8 mouse cellular contexts compared by ENCODE assay signal in genomic region chr15:97964836-97965187, GRCm38 (mm10). TPM values are rescaled to one million over a fixed set of nuclear protein-coding genes. Genes with fewer than 3 reads are reported as not detected.
DNase-seq lines count a peak whose midpoint lies in the region; ATAC-seq lines count a peak whose summit lies in the region.

No protein-coding gene starts in this region.

- ATAC-seq in megakaryocyte, adult 5-6 weeks (ENCODE audit: poor library complexity, severe bottlenecking) = no peak
- no peak for ATAC-seq in embryonic facial prominence, embryonic 11.5 days (replicated peaks; ENCODE audit: insufficient number of reproducible peaks, low FRiP score, low TSS enrichment, low read depth)
- peak; percentile 7; the same call in 1 of the 2 replicates for ATAC-seq in stomach, embryonic 14.5 days (ENCODE audit: insufficient number of reproducible peaks, insufficient read depth, low FRiP score, low read depth)

- peaks cover 14% of the 10 kb centered on the region for H3K4me1 ChIP-seq in megakaryocyte, embryonic 14.5 days
- H3K4me1 ChIP-seq in embryonic facial prominence, embryonic 11.5 days (ENCODE audit: control insufficient read depth, insufficient read depth, low read length) = no peaks in the 10 kb centered on the region
- H3K4me1 ChIP-seq in limb, embryonic 10.5 days = peaks cover 18% of the 10 kb centered on the region
- H3K4me1 ChIP-seq in stomach, embryonic 14.5 days (ENCODE audit: control insufficient read depth, insufficient read depth, low read length) = peaks cover 5% of the 10 kb centered on the region; the same call in 1 of the 2 replicates

- no peak for DNase-seq in embryonic facial prominence, embryonic 11.5 days (ENCODE audit: low spot score)
- DNase-seq in limb, embryonic 10.5 days (ENCODE audit: low spot score) = no peak
- no peak for DNase-seq in left cerebral cortex, postnatal 25 days (ENCODE audit: low spot score in 2 of 2)
- no peak for DNase-seq in embryo, embryonic 9.5 days (ENCODE audit: extremely low spot score)
- no peak for DNase-seq in ovary, adult 18-20 months (ENCODE audit: low spot score)

- no peaks in the 10 kb centered on the region for H3K9me3 ChIP-seq in megakaryocyte, embryonic 14.5 days
- H3K9me3 ChIP-seq in embryonic facial prominence, embryonic 11.5 days (replicated peaks; ENCODE audit: control insufficient read depth, low read length) = no peaks in the 10 kb centered on the region
- H3K9me3 ChIP-seq in limb, embryonic 10.5 days (replicated peaks) = no peaks in the 10 kb centered on the region
- H3K9me3 ChIP-seq in stomach, embryonic 14.5 days (ENCODE audit: control insufficient read depth, low read depth, low read length) = no peaks in the 10 kb centered on the region

- H3K27me3 ChIP-seq in megakaryocyte, embryonic 14.5 days (replicated peaks) = no peaks in the 10 kb centered on the region
- H3K27me3 ChIP-seq in embryonic facial prominence, embryonic 11.5 days (ENCODE audit: control insufficient read depth, insufficient read depth, low read length) = no peaks in the 10 kb centered on the region
- no peaks in the 10 kb centered on the region for H3K27me3 ChIP-seq in limb, embryonic 10.5 days (ENCODE audit: low read depth, poor library complexity, severe bottlenecking)
- H3K27me3 ChIP-seq in stomach, embryonic 14.5 days (ENCODE audit: control insufficient read depth, insufficient read depth, low read length) = no peaks in the 10 kb centered on the region

- peak overlapping the region; percentile 69 for H3K9ac ChIP-seq in embryonic facial prominence, embryonic 11.5 days (replicated peaks; ENCODE audit: low read length)
- H3K9ac ChIP-seq in stomach, embryonic 14.5 days (replicated peaks; ENCODE audit: low read depth, low read length) = 0 out of 2 replicates have a peak overlapping the region, but pooled peaks have one; percentile 63

- H3K4me2 ChIP-seq in embryonic facial prominence, embryonic 11.5 days (ENCODE audit: low read depth, low read length) = peak overlapping the region; percentile 91
- peak overlapping the region; percentile 79 for H3K4me2 ChIP-seq in stomach, embryonic 14.5 days (replicated peaks; ENCODE audit: low read depth, low read length)

- intact Hi-C loops in left cerebral cortex, postnatal 25 days (cut with DNase I) = loop anchor here (5.0 kb wide), 1 partner anchor 258 kb away; the partner anchor contains the start of gene Rpap3

- peaks cover 16% of the 10 kb centered on the region for H3K36me3 ChIP-seq in megakaryocyte, embryonic 14.5 days (replicated peaks; ENCODE audit: low read length)
- no peaks in the 10 kb centered on the region for H3K36me3 ChIP-seq in embryonic facial prominence, embryonic 11.5 days (replicated peaks; ENCODE audit: control insufficient read depth, insufficient read depth, low read depth, low read length)
- no peaks in the 10 kb centered on the region for H3K36me3 ChIP-seq in limb, embryonic 10.5 days
- H3K36me3 ChIP-seq in stomach, embryonic 14.5 days (ENCODE audit: control insufficient read depth, insufficient read depth, low read length) = no peaks in the 10 kb centered on the region

- H3K27ac ChIP-seq in embryonic facial prominence, embryonic 11.5 days (replicated peaks; ENCODE audit: low read depth, low read length) = no peak overlapping the region
- H3K27ac ChIP-seq in limb, embryonic 10.5 days = peak overlapping the region; percentile 90
- H3K27ac ChIP-seq in stomach, embryonic 14.5 days (ENCODE audit: low read length) = no peak overlapping the region

- H3K4me3 ChIP-seq in megakaryocyte, embryonic 14.5 days (replicated peaks) = peak overlapping the region; percentile 97
- peak overlapping the region; percentile 56 for H3K4me3 ChIP-seq in embryonic facial prominence, embryonic 11.5 days (ENCODE audit: low read depth, low read length)
- peak overlapping the region; percentile 65 for H3K4me3 ChIP-seq in limb, embryonic 10.5 days
- H3K4me3 ChIP-seq in stomach, embryonic 14.5 days (ENCODE audit: low read depth, low read length) = peak overlapping the region; percentile 65

- 17% methylated on average over 7 of the region's 7 CpGs for WGBS in embryonic facial prominence, embryonic 11.5 days
- WGBS in limb, embryonic 10.5 days = 28% methylated on average over 7 of the region's 7 CpGs
- WGBS in stomach, embryonic 14.5 days = 22% methylated on average over 7 of the region's 7 CpGs

RNA-seq across cellular contexts. Expression of gene Tmem106c, which starts 0.8 kb away (rescaled TPM):
- 6.8 and 24.2 TPM in 2 replicates for polyA plus RNA-seq in megakaryocyte, embryonic 14.5 days (2012; ENCODE audit: insufficient read depth, low replicate concordance)
- 12.4 and 18.5 TPM in 2 replicates for total RNA-seq in megakaryocyte, adult 5-6 weeks (2015)
- 13.5 and 14.1 TPM in 2 replicates for total RNA-seq in megakaryocyte, adult 5-6 weeks (2017)
- 39.1 and 40.6 TPM in 2 replicates for polyA plus RNA-seq in embryonic facial prominence, embryonic 11.5 days (2014; fragmentation: Nextera tagmentation; extraction: Ambion mirVana)
- 29.8 and 34.9 TPM in 2 replicates for polyA plus RNA-seq in limb, embryonic 10.5 days (2016; fragmentation: Nextera tagmentation; extraction: Ambion mirVana)
- polyA plus RNA-seq in stomach, embryonic 14.5 days (2014; fragmentation: Nextera tagmentation; extraction: Ambion mirVana) = 37.2 and 43.0 TPM in 2 replicates
- 10 to 100 TPM; 22.9 to 24.2 TPM for total RNA-seq in left cerebral cortex, postnatal 25 days (2021)

RNA-seq across cellular contexts. Expression of gene Col2a1, which starts 39.7 kb away (rescaled TPM):
- 0.27 TPM in 1 of 2 replicates, not detected in the other for polyA plus RNA-seq in megakaryocyte, embryonic 14.5 days (2012; ENCODE audit: insufficient read depth, low replicate concordance)
- not detected in 2 replicates for total RNA-seq in megakaryocyte, adult 5-6 weeks (2015)
- not detected in 2 replicates for total RNA-seq in megakaryocyte, adult 5-6 weeks (2017)
- polyA plus RNA-seq in embryonic facial prominence, embryonic 11.5 days (2014; fragmentation: Nextera tagmentation; extraction: Ambion mirVana) = 161 and 177 TPM in 2 replicates
- polyA plus RNA-seq in limb, embryonic 10.5 days (2016; fragmentation: Nextera tagmentation; extraction: Ambion mirVana) = 72.8 and 186 TPM in 2 replicates
- polyA plus RNA-seq in stomach, embryonic 14.5 days (2014; fragmentation: Nextera tagmentation; extraction: Ambion mirVana) = 2.5 and 3.1 TPM in 2 replicates
- under 1 TPM; 0.18 to 0.48 TPM for total RNA-seq in left cerebral cortex, postnatal 25 days (2021)

RNA-seq across cellular contexts. Expression of gene Vdr, which starts 54.4 kb away (rescaled TPM):
- polyA plus RNA-seq in megakaryocyte, embryonic 14.5 days (2012; ENCODE audit: insufficient read depth, low replicate concordance) = 0.20 and 2.6 TPM in 2 replicates
- total RNA-seq in megakaryocyte, adult 5-6 weeks (2015) = 2.1 and 4.1 TPM in 2 replicates
- 0.59 and 1.4 TPM in 2 replicates for total RNA-seq in megakaryocyte, adult 5-6 weeks (2017)
- polyA plus RNA-seq in embryonic facial prominence, embryonic 11.5 days (2014; fragmentation: Nextera tagmentation; extraction: Ambion mirVana) = 0.29 and 0.36 TPM in 2 replicates
- 0.15 and 0.23 TPM in 2 replicates for polyA plus RNA-seq in limb, embryonic 10.5 days (2016; fragmentation: Nextera tagmentation; extraction: Ambion mirVana)
- 0.80 and 1.1 TPM in 2 replicates for polyA plus RNA-seq in stomach, embryonic 14.5 days (2014; fragmentation: Nextera tagmentation; extraction: Ambion mirVana)
- under 1 TPM; 0.16 to 0.82 TPM for total RNA-seq in left cerebral cortex, postnatal 25 days (2021)

Comparison
In these comparisons a context has a peak if more than half of its experiments do, and no peak if none do; other contexts are left out.
1. RNA of gene Col2a1, which starts 39.7 kb away (polyA plus RNA-seq): 72.8 to 186 TPM in limb, embryonic 10.5 days and 161 to 177 TPM in embryonic facial prominence, embryonic 11.5 days; 2.5 to 3.1 TPM in stomach, embryonic 14.5 days and 0.27 TPM in megakaryocyte, embryonic 14.5 days; every median in the first group is over 10 times any median in the second.
2. Peak in every context shown above with its lines, with median percentiles within 50 percentile points of each other: H3K4me3 ChIP-seq.